Mouse (Mus musculus) intestine, postnatal 0 days (tissue): Measurements from ENCODE around the gene 1700008O03Rik. TPM values are rescaled to one million over a fixed set of nuclear protein-coding genes. Genes with fewer than 3 reads are reported as not detected.
A peak's percentile ranks its signal among the peaks of the same experiment; 100 is the strongest.

Experiments
- ATAC-seq: fragments of 200-750 bp; cut with Nextera tagmentation; 2 replicates; pipeline ENCODE4 v1.8.0; 2017; ENCODE audit warnings: mild to moderate bottlenecking, moderate TSS enrichment, moderate library complexity
- H3K27ac ChIP-seq: fragments of 300-500 bp; sonication (generic); 2 replicates; pipeline ENCODE4 v1.5.1; 2014; ENCODE audit warnings: mild to moderate bottlenecking, low read depth, low read length, moderate library complexity
- H3K27me3 ChIP-seq: fragments of 300-500 bp; sonication (generic); replicated peaks from 2 replicates; pipeline ENCODE4 v1.6.1; 2014; ENCODE audit warnings: low read length, mixed read lengths; ENCODE audit not compliant: control insufficient read depth, insufficient read depth
- H3K36me3 ChIP-seq: fragments of 300-500 bp; sonication (generic); 2 replicates; pipeline ENCODE4 v1.6.1; 2014; ENCODE audit warnings: mild to moderate bottlenecking, moderate library complexity; ENCODE audit not compliant: control insufficient read depth, insufficient read depth
- H3K4me1 ChIP-seq: fragments of 300-500 bp; sonication (generic); replicated peaks from 2 replicates; pipeline ENCODE4 v1.6.1; 2014; ENCODE audit warnings: antibody characterized with exemption, low read length, mixed read lengths; ENCODE audit not compliant: control insufficient read depth, insufficient read depth
- H3K4me2 ChIP-seq: fragments of 300-500 bp; sonication (generic); replicated peaks from 2 replicates; pipeline ENCODE4 v1.6.1; 2014; ENCODE audit warnings: low read depth, mild to moderate bottlenecking, moderate library complexity
- H3K4me3 ChIP-seq: fragments of 300-500 bp; sonication (generic); 2 replicates; pipeline ENCODE4 v1.5.1; 2014; ENCODE audit warnings: low read depth, low read length
- H3K9ac ChIP-seq: fragments of 300-500 bp; sonication (generic); 2 replicates; pipeline ENCODE4 v1.6.1; 2014; ENCODE audit warnings: mild to moderate bottlenecking, low read depth, low read length
- H3K9me3 ChIP-seq: fragments of 300-500 bp; sonication (generic); 2 replicates; pipeline ENCODE4 v1.6.1; 2016; ENCODE audit warnings: mixed run types; ENCODE audit not compliant: control insufficient read depth
- CTCF ChIP-seq: sonication (generic); IDR thresholded peaks from 2 replicates; pipeline ENCODE4 v1.5.1; 2016; ENCODE audit warnings: low read depth, mild to moderate bottlenecking, control low read depth, antibody characterized with exemption, moderate library complexity
- WGBS: fragments of 180-500 bp; shearing (Covaris S2); extraction: QIAGEN DNeasy Blood & Tissue Kit; methylation state at CpG from one replicate; pipeline ENCODE4 v1.1.7; 2014; 5-methylcytosine and 5-hydroxymethylcytosine counted together
- polyA plus RNA-seq: library from polyadenylated mRNA; unstranded; fragments of >200 nt; fragmentation: Nextera tagmentation; extraction: Ambion mirVana; gene quantifications from 2 replicates; pipeline ENCODE4 v1.2.1, GENCODE M21; 2015

The 1700008O03Rik gene
- polyA plus RNA-seq, 1 experiment from 2014 or later: 0.60 TPM

DNA sequence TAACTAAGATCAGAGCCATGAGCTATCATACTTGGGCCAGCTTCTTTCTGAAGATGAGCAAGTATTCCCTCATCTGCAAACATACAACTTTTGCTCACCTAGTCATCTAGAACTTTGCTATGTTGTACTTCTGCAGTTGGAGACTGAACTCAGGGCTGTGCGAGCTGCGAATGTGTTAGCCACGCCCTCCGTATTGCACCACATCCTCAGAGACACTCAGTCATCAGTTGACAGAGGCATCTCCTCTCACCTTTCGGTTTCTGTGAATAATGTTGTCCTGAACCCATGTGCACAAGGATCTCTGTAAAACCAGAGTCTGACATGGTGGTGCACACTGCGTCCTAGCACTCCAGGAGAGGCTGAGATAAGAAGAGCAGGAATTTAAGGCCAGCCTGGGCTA is 16.1 kb upstream of the 1700008O03Rik start:
- Histone ChIP-seq H3K4me2 (no peak overlapping the region), H3K27me3 (0 out of 2 replicates have a peak, but pooled peaks cover 4% of the 10 kb centered on the region), H3K4me3 (no peak overlapping the region), H3K36me3 (no peaks in the 10 kb centered on the region), H3K9me3 (no peaks in the 10 kb centered on the region), H3K9ac (no peak overlapping the region), H3K4me1 (no peaks in the 10 kb centered on the region), H3K27ac (no peak overlapping the region)
- ATAC-seq: no peak
- 70% methylated on average over 6 of the region's 6 CpGs for WGBS
- no peak for TF ChIP-seq CTCF

DNA sequence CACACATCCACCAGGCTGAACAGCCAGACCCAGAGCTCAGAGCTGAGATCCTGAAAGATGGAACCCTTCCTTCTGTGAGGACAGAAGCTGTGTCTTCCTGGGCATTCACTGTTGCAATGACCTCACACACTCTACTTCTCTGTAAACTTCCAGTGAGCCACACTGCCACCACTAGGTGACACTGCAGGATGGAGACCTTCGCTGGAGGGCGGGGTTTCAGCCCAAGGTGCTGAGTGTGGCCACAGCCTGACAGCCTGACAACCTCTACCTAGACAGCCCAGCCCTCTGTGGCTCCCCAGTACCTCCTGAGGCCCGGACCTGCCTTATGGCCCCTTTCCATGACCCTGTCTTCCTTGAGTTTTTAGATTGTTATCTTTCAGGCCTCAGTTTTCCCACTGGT is 12.9 kb upstream of the 1700008O03Rik start:
- H3K9ac ChIP-seq: no peak overlapping the region
- no peaks in the 10 kb centered on the region for H3K4me1 ChIP-seq
- TF ChIP-seq CTCF: peak; percentile 83
- H3K9me3 ChIP-seq: no peaks in the 10 kb centered on the region
- ATAC-seq: peak; percentile 55
- no peak overlapping the region for H3K27ac ChIP-seq
- no peaks in the 10 kb centered on the region for H3K27me3 ChIP-seq
- 13% methylated on average over 3 of the region's 3 CpGs for WGBS
- no peak overlapping the region for H3K4me3 ChIP-seq
- H3K36me3 ChIP-seq: no peaks in the 10 kb centered on the region
- H3K4me2 ChIP-seq: no peak overlapping the region

DNA sequence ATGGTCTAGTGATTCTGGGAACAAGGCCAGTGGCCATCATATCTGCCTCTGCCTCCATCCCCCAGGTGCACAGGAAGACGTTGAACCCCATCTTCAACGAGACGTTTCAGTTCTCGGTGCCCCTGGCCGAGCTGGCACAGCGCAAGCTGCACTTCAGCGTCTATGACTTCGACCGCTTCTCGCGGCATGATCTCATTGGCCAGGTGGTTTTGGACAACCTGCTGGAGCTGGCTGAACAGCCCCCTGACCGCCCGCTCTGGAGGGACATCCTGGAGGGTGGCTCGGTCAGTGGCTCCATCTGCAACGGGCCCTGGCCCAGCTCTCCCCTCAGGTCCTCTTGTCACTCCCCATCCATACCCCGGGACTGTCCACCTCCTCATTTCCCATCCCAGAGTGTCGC is 7.7 kb upstream of the 1700008O03Rik start:
- no peak for TF ChIP-seq CTCF
- Histone ChIP-seq H3K36me3 (no peaks in the 10 kb centered on the region), H3K4me2 (no peak overlapping the region), H3K27ac (no peak overlapping the region), H3K27me3 (no peaks in the 10 kb centered on the region), H3K4me1 (no peaks in the 10 kb centered on the region), H3K9me3 (no peaks in the 10 kb centered on the region), H3K9ac (no peak overlapping the region), H3K4me3 (no peak overlapping the region)
- WGBS: 84% methylated on average over 17 of the region's 17 CpGs
- no peak for ATAC-seq

DNA sequence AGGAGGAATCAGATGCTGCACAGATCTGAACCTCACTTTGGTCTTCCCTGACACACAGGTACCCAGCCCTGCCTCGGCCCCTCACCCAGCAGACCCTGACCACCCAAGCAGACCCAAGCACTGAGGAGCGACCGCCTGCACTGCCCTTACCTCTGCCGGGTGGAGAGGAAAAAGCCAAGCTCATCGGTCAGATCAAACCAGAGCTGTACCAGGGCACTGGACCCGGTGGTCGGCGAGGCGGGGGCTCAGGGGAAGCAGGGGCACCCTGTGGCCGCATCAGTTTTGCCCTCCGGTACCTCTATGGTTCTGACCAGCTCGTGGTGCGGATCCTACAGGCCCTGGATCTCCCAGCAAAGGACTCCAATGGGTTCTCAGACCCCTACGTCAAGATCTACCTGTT is 6.7 kb upstream of the 1700008O03Rik start:
- Histone ChIP-seq H3K36me3 (no peaks in the 10 kb centered on the region), H3K4me1 (no peaks in the 10 kb centered on the region), H3K27ac (no peak overlapping the region), H3K9ac (no peak overlapping the region), H3K27me3 (no peaks in the 10 kb centered on the region), H3K9me3 (no peaks in the 10 kb centered on the region), H3K4me2 (no peak overlapping the region), H3K4me3 (no peak overlapping the region)
- WGBS: 84% methylated on average over 14 of the region's 14 CpGs
- TF ChIP-seq CTCF: no peak
- ATAC-seq: no peak

DNA sequence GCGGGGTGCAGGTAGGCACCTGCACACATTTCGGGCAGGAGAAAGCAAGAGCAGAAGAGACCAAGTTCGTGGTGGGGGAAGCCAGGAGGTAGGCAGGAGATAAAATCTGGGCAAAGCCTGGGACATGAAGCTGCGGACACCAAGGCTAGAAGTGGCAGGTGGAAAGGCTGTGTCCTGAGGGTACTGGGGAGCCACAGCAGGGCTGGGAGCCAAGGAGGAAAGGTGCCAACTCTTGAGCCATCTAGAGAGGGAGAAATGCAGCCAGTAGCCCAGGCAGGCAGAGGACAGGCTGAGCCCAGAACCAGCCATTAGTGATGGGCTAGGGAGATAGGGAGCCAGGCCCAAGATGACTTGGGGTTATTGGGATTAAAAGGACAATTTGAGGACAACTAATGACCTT is 6.2 kb upstream of the 1700008O03Rik start:
- Histone ChIP-seq H3K9me3 (no peaks in the 10 kb centered on the region), H3K4me3 (no peak overlapping the region), H3K27ac (no peak overlapping the region), H3K4me2 (no peak overlapping the region), H3K4me1 (no peaks in the 10 kb centered on the region), H3K36me3 (no peaks in the 10 kb centered on the region), H3K27me3 (0 out of 2 replicates have a peak, but pooled peaks cover under 1% of the 10 kb centered on the region), H3K9ac (no peak overlapping the region)
- 83% methylated on average over 4 of the region's 4 CpGs for whole genome bisulfite sequencing
- ATAC-seq: no peak
- TF ChIP-seq CTCF: no peak

DNA sequence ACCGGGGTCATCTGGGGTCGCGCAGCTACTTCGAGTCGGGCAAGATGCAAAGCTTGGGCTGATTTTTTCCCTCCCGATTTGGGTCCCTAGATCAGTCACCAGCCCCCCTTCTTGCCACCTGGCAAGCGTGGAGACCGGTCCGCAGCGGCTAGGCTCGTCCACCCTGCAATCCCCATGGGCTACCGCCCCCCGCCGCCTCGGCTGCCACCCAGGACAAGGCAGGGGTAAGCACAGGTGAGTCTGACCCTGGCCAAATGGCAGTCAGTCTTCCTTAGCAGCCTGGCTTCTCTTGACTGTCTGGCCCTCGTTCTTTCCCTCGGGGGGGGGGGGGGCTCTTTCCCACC is 932 bp downstream of the 1700008O03Rik start:
- peak overlapping the region; percentile 46 for H3K4me3 ChIP-seq
- no peak for TF ChIP-seq CTCF
- no peaks in the 10 kb centered on the region for H3K36me3 ChIP-seq
- no peak overlapping the region for H3K9ac ChIP-seq
- no peaks in the 10 kb centered on the region for H3K4me1 ChIP-seq
- no peak overlapping the region for H3K27ac ChIP-seq
- WGBS: 1% methylated on average over 16 of the region's 17 CpGs
- peaks cover 18% of the 10 kb centered on the region; the same call in 1 of the 2 replicates for H3K27me3 ChIP-seq
- H3K9me3 ChIP-seq: no peaks in the 10 kb centered on the region
- peak overlapping the region; percentile 85 for H3K4me2 ChIP-seq
- peak; percentile 26 for ATAC-seq
